Mouse (Mus musculus): ENCODE measurements around the gene Sh3bp5l. TPM values are rescaled to one million over a fixed set of nuclear protein-coding genes. Genes with fewer than 3 reads are reported as not detected.

Gene Sh3bp5l
- total and polyA plus RNA-seq, 3 experiments = 31.7 to 32.8 TPM; not detected in 1

- TF ChIP-seq ZC3H11A (IDR thresholded peaks at IDR 0.05; ENCODE audit: low read depth, low read length) = no peak
- no peak for TF ChIP-seq RAD21 (IDR thresholded peaks at IDR 0.05; ENCODE audit: low read depth, low read length)
- TF ChIP-seq SIN3A (IDR thresholded peaks at IDR 0.05; ENCODE audit: low read length) = no peak
- TF ChIP-seq GABPA (IDR thresholded peaks at IDR 0.05; ENCODE audit: low read depth, low read length) = no peak
- TF ChIP-seq USF2 (IDR thresholded peaks at IDR 0.05; ENCODE audit: borderline replicate concordance in 1 of 2, insufficient read depth in 1 of 2, low read depth in 1 of 2, low read length in 2 of 2) = no peak
- no peak for TF ChIP-seq GATA1 (IDR thresholded peaks at IDR 0.05; ENCODE audit: low read depth, low read length)
- no peak for TF ChIP-seq ZMIZ1 (IDR thresholded peaks at IDR 0.05; ENCODE audit: low read depth, low read length)
- TF ChIP-seq JUND (IDR thresholded peaks at IDR 0.05; ENCODE audit: low read depth, low read length) = no peak
- no peak for TF ChIP-seq MAX (IDR thresholded peaks at IDR 0.05; ENCODE audit: low read length)
- no peak for TF ChIP-seq CTCF (IDR thresholded peaks at IDR 0.05 in 2 of 3, conservative IDR thresholded peaks at IDR 0.05 in 1 of 3; ENCODE audit: control insufficient read depth in 1 of 3, insufficient read depth in 1 of 3, low read depth in 2 of 3, low read length in 3 of 3, poor library complexity in 1 of 3, severe bottlenecking in 1 of 3)
- no peak for TF ChIP-seq NRF1 (IDR thresholded peaks at IDR 0.05; ENCODE audit: insufficient read depth, low read depth, low read length, poor library complexity, severe bottlenecking)
- TF ChIP-seq MXI1 (IDR thresholded peaks at IDR 0.05; ENCODE audit: low read depth, low read length) = no peak
- TF ChIP-seq TCF12 (IDR thresholded peaks at IDR 0.05; ENCODE audit: low read depth, low read length) = no peak
- TF ChIP-seq ZKSCAN1 (IDR thresholded peaks at IDR 0.05; ENCODE audit: low read depth, low read length) = no peak
- TF ChIP-seq HCFC1 (IDR thresholded peaks at IDR 0.05; ENCODE audit: low read depth, low read length) = no peak
- no peak for TF ChIP-seq ZNF384 (IDR thresholded peaks at IDR 0.05; ENCODE audit: low read depth, low read length)
- TF ChIP-seq CHD1 (IDR thresholded peaks at IDR 0.05; ENCODE audit: low read depth, low read length) = no peak
- TF ChIP-seq MAFK (IDR thresholded peaks at IDR 0.05; ENCODE audit: borderline replicate concordance, low read depth, low read length) = no peak
- H3K27ac ChIP-seq (ENCODE audit: control insufficient read depth, low read depth, low read length) = no peak overlapping the region
- H3K4me3 ChIP-seq (ENCODE audit: control insufficient read depth in 1 of 2, insufficient read depth in 1 of 2, low read depth in 2 of 2, low read length in 2 of 2) = no peak overlapping the region
- peaks cover 5 to 10% of the 10 kb centered on the region in 2 experiments for H3K36me3 ChIP-seq (ENCODE audit: control insufficient read depth in 1 of 2, insufficient read depth in 2 of 2, low read length in 2 of 2)
- peaks cover 0 to 9% of the 10 kb centered on the region in 2 experiments; a peak in 1 of 4 replicates for H3K4me1 ChIP-seq (ENCODE audit: control insufficient read depth in 1 of 2, insufficient read depth in 2 of 2, low read length in 2 of 2)
- H3K79me2 ChIP-seq (ENCODE audit: control insufficient read depth, insufficient read depth, low read length, poor library complexity) = peaks cover 21% of the 10 kb centered on the region
- H3K9me3 ChIP-seq (replicated peaks; ENCODE audit: insufficient read depth, low read length) = no peaks in the 10 kb centered on the region
- H3K9ac ChIP-seq (ENCODE audit: control insufficient read depth, low read depth, low read length, poor library complexity, severe bottlenecking) = no peak overlapping the region
- DNase-seq (ENCODE audit: low read depth, low spot score) = no peak
- no peaks in the 10 kb centered on the region for H3K27me3 ChIP-seq (ENCODE audit: control insufficient read depth in 1 of 2, insufficient read depth in 2 of 2, low read length in 2 of 2)
These were observed 4.2 kb downstream of the Sh3bp5l start for GRCm38 (mm10) chr11:58334746-58335145.

GRCm38 (mm10) chr11:58346745-58347144 is 16.2 kb downstream of the Sh3bp5l start:
- H3K27ac ChIP-seq (ENCODE audit: control insufficient read depth, low read depth, low read length) = no peak overlapping the region
- TF ChIP-seq ZC3H11A (IDR thresholded peaks at IDR 0.05; ENCODE audit: low read depth, low read length) (no peak), E2F4 (IDR thresholded peaks at IDR 0.05; ENCODE audit: borderline replicate concordance, low read depth, low read length) (no peak), SIN3A (IDR thresholded peaks at IDR 0.05; ENCODE audit: low read length) (no peak), CHD1 (IDR thresholded peaks at IDR 0.05; ENCODE audit: low read depth, low read length) (no peak), BHLHE40 (IDR thresholded peaks at IDR 0.05; ENCODE audit: borderline replicate concordance, low read depth, low read length) (no peak), USF1 (IDR thresholded peaks at IDR 0.05; ENCODE audit: low read depth, low read length) (no peak), POLR2AphosphoS5 (IDR thresholded peaks at IDR 0.05; ENCODE audit: borderline replicate concordance, low read depth, low read length) (no peak), ZNF384 (IDR thresholded peaks at IDR 0.05; ENCODE audit: low read depth, low read length) (no peak), TCF12 (IDR thresholded peaks at IDR 0.05; ENCODE audit: low read depth, low read length) (no peak), ZMIZ1 (IDR thresholded peaks at IDR 0.05; ENCODE audit: low read depth, low read length) (no peak), UBTF (IDR thresholded peaks at IDR 0.05; ENCODE audit: borderline replicate concordance, insufficient read depth, low read depth, low read length) (no peak), EP300 (IDR thresholded peaks at IDR 0.05; ENCODE audit: low read depth in 1 of 2, low read length in 2 of 2) (no peak), USF2 (IDR thresholded peaks at IDR 0.05; ENCODE audit: borderline replicate concordance in 1 of 2, insufficient read depth in 1 of 2, low read depth in 1 of 2, low read length in 2 of 2) (no peak), TAL1 (IDR thresholded peaks at IDR 0.05; ENCODE audit: low read length) (no peak), KAT2A (conservative IDR thresholded peaks at IDR 0.05; ENCODE audit: low read depth, low read length) (no peak), POLR2A (IDR thresholded peaks at IDR 0.05; ENCODE audit: control insufficient read depth in 1 of 2, insufficient read depth in 1 of 2, low read depth in 1 of 2, low read length in 2 of 2, poor library complexity in 1 of 2) (no peak), HCFC1 (IDR thresholded peaks at IDR 0.05; ENCODE audit: low read depth, low read length) (no peak), POLR2AphosphoS2 (IDR thresholded peaks at IDR 0.05; ENCODE audit: low read length) (no peak)
- no peak overlapping the region for H3K9ac ChIP-seq (ENCODE audit: control insufficient read depth, low read depth, low read length, poor library complexity, severe bottlenecking)
- H3K36me3 ChIP-seq (ENCODE audit: control insufficient read depth in 1 of 2, insufficient read depth in 2 of 2, low read length in 2 of 2) = peaks cover 0 to 8% of the 10 kb centered on the region in 2 experiments; a peak in 3 of 4 replicates
- DNase-seq (ENCODE audit: low read depth, low spot score) = no peak
- H3K9me3 ChIP-seq (replicated peaks; ENCODE audit: insufficient read depth, low read length) = no peaks in the 10 kb centered on the region
- H3K79me2 ChIP-seq (ENCODE audit: control insufficient read depth, insufficient read depth, low read length, poor library complexity) = no peaks in the 10 kb centered on the region
- peaks cover 5 to 8% of the 10 kb centered on the region in 2 experiments; a peak in 2 of 4 replicates for H3K4me1 ChIP-seq (ENCODE audit: control insufficient read depth in 1 of 2, insufficient read depth in 2 of 2, low read length in 2 of 2)
- H3K4me3 ChIP-seq (ENCODE audit: control insufficient read depth in 1 of 2, insufficient read depth in 1 of 2, low read depth in 2 of 2, low read length in 2 of 2) = no peak overlapping the region
- H3K27me3 ChIP-seq (ENCODE audit: control insufficient read depth in 1 of 2, insufficient read depth in 2 of 2, low read length in 2 of 2) = no peaks in the 10 kb centered on the region
